Mouse (Mus musculus): Measurements from ENCODE around the gene Arl6ip1. TPM values are rescaled to one million over a fixed set of nuclear protein-coding genes. Genes with fewer than 3 reads are reported as not detected.
A peak's percentile ranks its signal among the peaks of the same experiment; 100 is the strongest.

The Arl6ip1 gene
- total and polyA plus RNA-seq, 3 experiments: 89.7 to 199 (median 188) TPM

DNA sequence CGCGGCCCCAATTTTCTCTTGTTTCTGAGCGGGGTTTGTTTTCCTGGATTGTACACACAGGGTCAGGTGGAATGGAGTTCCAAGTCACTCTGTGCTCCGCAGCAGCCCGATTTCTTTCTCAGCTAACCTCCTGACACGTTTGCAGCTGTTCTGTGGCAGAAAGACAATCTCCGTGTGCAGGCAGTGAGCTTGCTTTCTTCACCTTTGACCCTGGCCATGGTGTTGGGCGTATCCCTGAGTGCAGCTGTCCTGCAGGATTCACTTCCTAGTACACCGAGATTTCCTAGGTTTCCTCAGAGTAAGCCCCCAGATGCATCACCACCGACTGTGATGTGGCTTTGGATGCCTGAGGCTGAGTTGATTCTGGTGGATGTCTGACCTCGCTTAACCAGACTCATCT lies 5.7 kb upstream of the Arl6ip1 start:
- Histone ChIP-seq H3K27ac (ENCODE audit: control insufficient read depth, low read depth, low read length) (no peak overlapping the region), H3K9me3 (replicated peaks; ENCODE audit: insufficient read depth, low read length) (no peaks in the 10 kb centered on the region), H3K79me2 (ENCODE audit: control insufficient read depth, insufficient read depth, low read length, poor library complexity) (no peaks in the 10 kb centered on the region), H3K4me3 (ENCODE audit: control insufficient read depth in 1 of 2, insufficient read depth in 1 of 2, low read depth in 2 of 2, low read length in 2 of 2) (no peak overlapping the region), H3K4me1 (ENCODE audit: control insufficient read depth in 1 of 2, insufficient read depth in 2 of 2, low read length in 2 of 2) (peaks cover 0 to 5% of the 10 kb centered on the region in 2 experiments; a peak in 1 of 4 replicates), H3K36me3 (ENCODE audit: control insufficient read depth in 1 of 2, insufficient read depth in 2 of 2, low read length in 2 of 2) (peaks cover 9 to 31% of the 10 kb centered on the region in 2 experiments), H3K27me3 (ENCODE audit: control insufficient read depth in 1 of 2, insufficient read depth in 2 of 2, low read length in 2 of 2) (no peaks in the 10 kb centered on the region), H3K9ac (ENCODE audit: control insufficient read depth, low read depth, low read length, poor library complexity, severe bottlenecking) (no peak overlapping the region)
- no peak for TF ChIP-seq ETS1 (IDR thresholded peaks at IDR 0.05; ENCODE audit: low read depth, low read length)
- no peak for TF ChIP-seq GABPA (IDR thresholded peaks at IDR 0.05; ENCODE audit: low read depth, low read length)
- TF ChIP-seq E2F4 (IDR thresholded peaks at IDR 0.05; ENCODE audit: borderline replicate concordance, low read depth, low read length): no peak
- no peak for TF ChIP-seq RAD21 (IDR thresholded peaks at IDR 0.05; ENCODE audit: low read depth, low read length)
- TF ChIP-seq CTCF (IDR thresholded peaks at IDR 0.05 in 2 of 3, conservative IDR thresholded peaks at IDR 0.05 in 1 of 3; ENCODE audit: control insufficient read depth in 1 of 3, insufficient read depth in 1 of 3, low read depth in 2 of 3, low read length in 3 of 3, poor library complexity in 1 of 3, severe bottlenecking in 1 of 3): no peak
- no peak for TF ChIP-seq ZMIZ1 (IDR thresholded peaks at IDR 0.05; ENCODE audit: low read depth, low read length)
- no peak for TF ChIP-seq MYC (IDR thresholded peaks at IDR 0.05; ENCODE audit: low read depth, low read length)
- DNase-seq (ENCODE audit: low read depth, low spot score): no peak

GRCm38 (mm10) chr7:118128925-118129429 lies 485 bp downstream of the Arl6ip1 start:
- no peaks in the 10 kb centered on the region for H3K9me3 ChIP-seq (replicated peaks; ENCODE audit: insufficient read depth, low read length)
- H3K9ac ChIP-seq (ENCODE audit: control insufficient read depth, low read depth, low read length, poor library complexity, severe bottlenecking): peak overlapping the region; percentile 94
- peak overlapping the region; percentile 93 for H3K27ac ChIP-seq (ENCODE audit: control insufficient read depth, low read depth, low read length)
- TF ChIP-seq HCFC1 (IDR thresholded peaks at IDR 0.05; ENCODE audit: low read depth, low read length): no peak
- TF ChIP-seq UBTF (IDR thresholded peaks at IDR 0.05; ENCODE audit: borderline replicate concordance, insufficient read depth, low read depth, low read length): 0 out of 2 replicates have a peak, but pooled peaks have one; percentile 54
- TF ChIP-seq USF1 (IDR thresholded peaks at IDR 0.05; ENCODE audit: low read depth, low read length): no peak
- 0 out of 2 replicates have a peak, but pooled peaks have one; percentile 2 for TF ChIP-seq GATA1 (IDR thresholded peaks at IDR 0.05; ENCODE audit: low read depth, low read length)
- peak; percentile 66 for DNase-seq (ENCODE audit: low read depth, low spot score)
- peaks cover 27% of the 10 kb centered on the region for H3K79me2 ChIP-seq (ENCODE audit: control insufficient read depth, insufficient read depth, low read length, poor library complexity)
- peak overlapping the region; percentile 88 to 91 for H3K4me3 ChIP-seq (ENCODE audit: control insufficient read depth in 1 of 2, insufficient read depth in 1 of 2, low read depth in 2 of 2, low read length in 2 of 2)
- peaks cover 4 to 32% of the 10 kb centered on the region in 2 experiments; a peak in 3 of 4 replicates for H3K36me3 ChIP-seq (ENCODE audit: control insufficient read depth in 1 of 2, insufficient read depth in 2 of 2, low read length in 2 of 2)
- H3K27me3 ChIP-seq (ENCODE audit: control insufficient read depth in 1 of 2, insufficient read depth in 2 of 2, low read length in 2 of 2): no peaks in the 10 kb centered on the region
- peaks cover 0 to 14% of the 10 kb centered on the region in 2 experiments; a peak in 3 of 4 replicates for H3K4me1 ChIP-seq (ENCODE audit: control insufficient read depth in 1 of 2, insufficient read depth in 2 of 2, low read length in 2 of 2)

DNA sequence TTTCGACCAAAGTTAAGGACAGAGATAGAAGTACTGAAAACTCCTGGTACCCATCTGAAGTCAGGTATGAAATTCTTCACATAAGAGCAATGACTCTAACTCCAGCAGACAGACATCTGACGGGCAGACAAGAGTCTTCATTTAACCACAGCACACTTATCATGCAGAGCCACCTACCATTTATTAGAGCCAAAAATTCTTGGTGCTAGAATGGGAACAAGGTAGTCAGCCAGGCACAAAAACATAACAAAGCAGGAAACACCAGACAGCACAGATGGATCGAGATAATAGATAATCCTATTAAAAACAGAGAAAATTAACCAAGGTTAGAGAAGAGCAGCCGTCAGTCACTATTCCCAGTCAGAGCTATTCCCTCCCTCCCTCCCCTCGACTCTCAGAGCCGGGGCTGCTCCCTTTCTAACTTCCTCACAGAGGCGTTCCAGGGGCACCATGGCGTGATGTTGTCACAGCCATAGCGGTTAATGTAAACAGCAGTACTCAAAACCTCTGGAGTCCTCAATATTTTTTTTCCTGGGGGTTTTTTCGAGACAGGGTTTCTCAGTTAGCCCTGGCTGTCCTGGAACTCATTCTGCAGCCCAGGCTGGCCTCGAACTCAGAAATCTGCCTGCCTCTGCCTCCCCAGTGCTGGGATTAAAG lies 3.1 kb downstream of the Arl6ip1 start:
- Histone ChIP-seq H3K79me2 (ENCODE audit: control insufficient read depth, insufficient read depth, low read length, poor library complexity) (peaks cover 29% of the 10 kb centered on the region), H3K4me3 (ENCODE audit: control insufficient read depth in 1 of 2, insufficient read depth in 1 of 2, low read depth in 2 of 2, low read length in 2 of 2) (peak overlapping the region; percentile 9 to 88; a peak in 3 of 4 replicates), H3K4me1 (ENCODE audit: control insufficient read depth in 1 of 2, insufficient read depth in 2 of 2, low read length in 2 of 2) (peaks cover 0 to 18% of the 10 kb centered on the region in 2 experiments; a peak in 3 of 4 replicates), H3K36me3 (ENCODE audit: control insufficient read depth in 1 of 2, insufficient read depth in 2 of 2, low read length in 2 of 2) (peaks cover 10 to 38% of the 10 kb centered on the region in 2 experiments; a peak in 3 of 4 replicates), H3K9me3 (replicated peaks; ENCODE audit: insufficient read depth, low read length) (no peaks in the 10 kb centered on the region), H3K27me3 (ENCODE audit: control insufficient read depth in 1 of 2, insufficient read depth in 2 of 2, low read length in 2 of 2) (no peaks in the 10 kb centered on the region), H3K27ac (ENCODE audit: control insufficient read depth, low read depth, low read length) (peak overlapping the region; percentile 71), H3K9ac (ENCODE audit: control insufficient read depth, low read depth, low read length, poor library complexity, severe bottlenecking) (peak overlapping the region; percentile 94)
- DNase-seq (ENCODE audit: low read depth, low spot score): peak; percentile 84
- no peak for TF ChIP-seq E2F4 (IDR thresholded peaks at IDR 0.05; ENCODE audit: borderline replicate concordance, low read depth, low read length)
- TF ChIP-seq SMC3 (IDR thresholded peaks at IDR 0.05; ENCODE audit: low read depth, low read length): peak; percentile 42
- no peak for TF ChIP-seq GABPA (IDR thresholded peaks at IDR 0.05; ENCODE audit: low read depth, low read length)
- peak; percentile 74 for TF ChIP-seq BHLHE40 (IDR thresholded peaks at IDR 0.05; ENCODE audit: borderline replicate concordance, low read depth, low read length)
- TF ChIP-seq GATA1 (IDR thresholded peaks at IDR 0.05; ENCODE audit: low read depth, low read length): peak; percentile 84
- peak; percentile 56; the same call in 1 of the 2 replicates for TF ChIP-seq RCOR1 (IDR thresholded peaks at IDR 0.05; ENCODE audit: low read depth, low read length)
- no peak for TF ChIP-seq TBP (IDR thresholded peaks at IDR 0.05; ENCODE audit: low read depth, low read length)
- peak; percentile 34 for TF ChIP-seq MXI1 (IDR thresholded peaks at IDR 0.05; ENCODE audit: low read depth, low read length)
- TF ChIP-seq NELFE (IDR thresholded peaks at IDR 0.05; ENCODE audit: low read depth, low read length): no peak
- TF ChIP-seq TCF12 (IDR thresholded peaks at IDR 0.05; ENCODE audit: low read depth, low read length): peak; percentile 88
- no peak for TF ChIP-seq POLR2AphosphoS5 (IDR thresholded peaks at IDR 0.05; ENCODE audit: borderline replicate concordance, low read depth, low read length)
- TF ChIP-seq TAL1 (IDR thresholded peaks at IDR 0.05; ENCODE audit: low read length): peak; percentile 71
- no peak for TF ChIP-seq ZC3H11A (IDR thresholded peaks at IDR 0.05; ENCODE audit: low read depth, low read length)
- TF ChIP-seq SIN3A (IDR thresholded peaks at IDR 0.05; ENCODE audit: low read length): peak; percentile 65
- peak; percentile 92 for TF ChIP-seq ETS1 (IDR thresholded peaks at IDR 0.05; ENCODE audit: low read depth, low read length)
- TF ChIP-seq POLR2A (IDR thresholded peaks at IDR 0.05; ENCODE audit: control insufficient read depth in 1 of 2, insufficient read depth in 1 of 2, low read depth in 1 of 2, low read length in 2 of 2, poor library complexity in 1 of 2): peak in 1 of 2 experiments; percentile 59; a peak in 2 of 4 replicates
- peak; percentile 96 for TF ChIP-seq ZMIZ1 (IDR thresholded peaks at IDR 0.05; ENCODE audit: low read depth, low read length)
- peak; percentile 63 for TF ChIP-seq CHD2 (IDR thresholded peaks at IDR 0.05; ENCODE audit: low read length)
